Mouse (Mus musculus): Measurements from ENCODE around the gene Lair1. TPM values are rescaled to one million over a fixed set of nuclear protein-coding genes. Genes with fewer than 3 reads are reported as not detected.
"Not testable (repeated sequence)": the region's sequence is repeated elsewhere in the genome, so short reads cannot be mapped to it uniquely, and the experiment has no call there.

Lair1 gene
- polyA plus RNA-seq, 1 experiment = not detected

- H3K4me2 ChIP-seq (ENCODE audit: low read depth) = no peak overlapping the region
- H3ac ChIP-seq (ENCODE audit: control insufficient read depth, insufficient read length) = no peak overlapping the region
- TF ChIP-seq POLR2AphosphoS2 (IDR thresholded peaks at IDR 0.05; ENCODE audit: insufficient read length, low read depth) (no peak), SRF (IDR thresholded peaks at IDR 0.05; ENCODE audit: control insufficient read depth, insufficient read length, low read depth) (no peak), USF1 (IDR thresholded peaks at IDR 0.05; ENCODE audit: low read depth) (no peak), POLR2A (IDR thresholded peaks at IDR 0.05; ENCODE audit: insufficient read length, low read depth) (no peak), REST (IDR thresholded peaks at IDR 0.05; ENCODE audit: insufficient read depth, insufficient read length) (no peak), MAX (IDR thresholded peaks at IDR 0.05; ENCODE audit: low read depth) (no peak), TCF3 (IDR thresholded peaks at IDR 0.05; ENCODE audit: insufficient read length, low read depth) (no peak), E2F4 (IDR thresholded peaks at IDR 0.05; ENCODE audit: insufficient read depth) (no peak), CEBPB (IDR thresholded peaks at IDR 0.05; ENCODE audit: insufficient read depth, poor library complexity, severe bottlenecking) (no peak), MYOD1 (IDR thresholded peaks at IDR 0.05; ENCODE audit: control insufficient read depth in 1 of 3, insufficient read length in 2 of 3, low read depth in 2 of 3) (no peak), TCF12 (IDR thresholded peaks at IDR 0.05; ENCODE audit: insufficient read depth, poor library complexity, severe bottlenecking) (no peak), MYOG (IDR thresholded peaks at IDR 0.05; ENCODE audit: control insufficient read depth in 1 of 3, insufficient read depth in 1 of 3, insufficient read length in 2 of 3, low read depth in 2 of 3) (no peak)
- H3K79me2 ChIP-seq (ENCODE audit: control insufficient read depth, insufficient read depth) = no peaks in the 10 kb centered on the region
- no peaks in the 10 kb centered on the region for H3K27me3 ChIP-seq (ENCODE audit: control insufficient read depth, insufficient read depth, insufficient read length)
- H3K4me3 ChIP-seq = no peak overlapping the region
- H3K36me3 ChIP-seq (ENCODE audit: control insufficient read depth, insufficient read depth) = no peaks in the 10 kb centered on the region
These were observed 866 bp upstream of the Lair1 start for GRCm38 (mm10) chr7:4063714-4064425.

GRCm38 (mm10) chr7:4060602-4061188 lies 2.3 kb downstream of the Lair1 start:
- H3K27me3 ChIP-seq (ENCODE audit: control insufficient read depth, insufficient read depth, insufficient read length); H3K79me2 ChIP-seq (ENCODE audit: control insufficient read depth, insufficient read depth); H3K4me2 ChIP-seq (ENCODE audit: low read depth); H3K36me3 ChIP-seq (ENCODE audit: control insufficient read depth, insufficient read depth); H3K4me3 ChIP-seq; H3ac ChIP-seq (ENCODE audit: control insufficient read depth, insufficient read length): not testable (repeated sequence)

- TF ChIP-seq E2F4 (IDR thresholded peaks at IDR 0.05; ENCODE audit: insufficient read depth) (no peak), MYOD1 (IDR thresholded peaks at IDR 0.05; ENCODE audit: control insufficient read depth in 1 of 3, insufficient read length in 2 of 3, low read depth in 2 of 3) (no peak), TCF3 (IDR thresholded peaks at IDR 0.05; ENCODE audit: insufficient read length, low read depth) (no peak), SRF (IDR thresholded peaks at IDR 0.05; ENCODE audit: control insufficient read depth, insufficient read length, low read depth) (no peak), POLR2AphosphoS2 (IDR thresholded peaks at IDR 0.05; ENCODE audit: insufficient read length, low read depth) (no peak), USF1 (IDR thresholded peaks at IDR 0.05; ENCODE audit: low read depth) (no peak), TCF12 (IDR thresholded peaks at IDR 0.05; ENCODE audit: insufficient read depth, poor library complexity, severe bottlenecking) (no peak), CEBPB (IDR thresholded peaks at IDR 0.05; ENCODE audit: insufficient read depth, poor library complexity, severe bottlenecking) (no peak), POLR2A (IDR thresholded peaks at IDR 0.05; ENCODE audit: insufficient read length, low read depth) (no peak), REST (IDR thresholded peaks at IDR 0.05; ENCODE audit: insufficient read depth, insufficient read length) (no peak), MYOG (IDR thresholded peaks at IDR 0.05; ENCODE audit: control insufficient read depth in 1 of 3, insufficient read depth in 1 of 3, insufficient read length in 2 of 3, low read depth in 2 of 3) (no peak), MAX (IDR thresholded peaks at IDR 0.05; ENCODE audit: low read depth) (no peak)
- H3ac ChIP-seq (ENCODE audit: control insufficient read depth, insufficient read length) = no peak overlapping the region
- no peak overlapping the region for H3K4me3 ChIP-seq
- H3K36me3 ChIP-seq (ENCODE audit: control insufficient read depth, insufficient read depth) = no peaks in the 10 kb centered on the region
- H3K4me2 ChIP-seq (ENCODE audit: low read depth) = no peak overlapping the region
- no peaks in the 10 kb centered on the region for H3K79me2 ChIP-seq (ENCODE audit: control insufficient read depth, insufficient read depth)
- no peaks in the 10 kb centered on the region for H3K27me3 ChIP-seq (ENCODE audit: control insufficient read depth, insufficient read depth, insufficient read length)
These were observed 36.1 kb downstream of the Lair1 start for GRCm38 (mm10) chr7:4026794-4027421.

GRCm38 (mm10) chr7:4004636-4005035 lies 58.4 kb downstream of the Lair1 start:
- not testable (repeated sequence) for H3K4me3 ChIP-seq; H3K79me2 ChIP-seq (ENCODE audit: control insufficient read depth, insufficient read depth); H3ac ChIP-seq (ENCODE audit: control insufficient read depth, insufficient read length); H3K36me3 ChIP-seq (ENCODE audit: control insufficient read depth, insufficient read depth); H3K27me3 ChIP-seq (ENCODE audit: control insufficient read depth, insufficient read depth, insufficient read length); H3K4me2 ChIP-seq (ENCODE audit: low read depth)

- H3K27me3 ChIP-seq (ENCODE audit: control insufficient read depth, insufficient read depth, insufficient read length); H3ac ChIP-seq (ENCODE audit: control insufficient read depth, insufficient read length); H3K79me2 ChIP-seq (ENCODE audit: control insufficient read depth, insufficient read depth); H3K36me3 ChIP-seq (ENCODE audit: control insufficient read depth, insufficient read depth); H3K4me2 ChIP-seq (ENCODE audit: low read depth); H3K4me3 ChIP-seq: not testable (repeated sequence)
These were observed 59.0 kb downstream of the Lair1 start for GRCm38 (mm10) chr7:4003996-4004395.
